Mouse (Mus musculus) liver, postnatal 0 days (tissue): ENCODE measurements around the gene Atg9a.

ENCODE experiments used
- CTCF ChIP-seq: sonication (generic); IDR thresholded peaks from 2 replicates; pipeline ENCODE4 v1.5.1; 2016; ENCODE audit warnings: antibody characterized with exemption, low read depth
- EP300 ChIP-seq: IDR thresholded peaks from 2 replicates; pipeline ENCODE4 v1.6.1; 2016; ENCODE audit warnings: antibody characterized with exemption, low read depth, mild to moderate bottlenecking

DNA sequence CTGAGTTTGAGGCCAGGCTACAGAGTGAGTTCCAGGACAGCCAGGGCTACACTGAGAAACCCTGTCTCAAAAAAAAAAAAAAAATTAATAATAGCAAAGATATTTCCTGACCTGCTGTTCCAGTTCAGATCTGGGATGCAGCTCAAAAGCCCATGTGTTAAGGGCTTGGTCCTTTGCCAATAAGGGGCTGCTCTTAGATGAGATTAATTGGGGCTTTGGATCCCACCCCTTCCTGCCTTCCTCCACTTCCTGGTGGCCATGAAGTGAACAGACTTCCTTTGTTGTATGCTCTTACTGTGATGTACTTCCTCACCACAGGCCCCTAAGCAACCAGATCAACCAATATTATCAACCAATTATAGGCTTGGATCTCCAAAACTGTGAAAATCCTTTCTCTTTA lies 4.9 kb downstream of the Atg9a start:
- no peak for TF ChIP-seq CTCF
- no peak for TF ChIP-seq EP300
